Mouse (Mus musculus) liver, embryonic 16.5 days (tissue): ENCODE results near the gene Olfr679. TPM values are rescaled to one million over a fixed set of nuclear protein-coding genes. Genes with fewer than 3 reads are reported as not detected.
"Not testable (repeated sequence)": the region's sequence is repeated elsewhere in the genome, so short reads cannot be mapped to it uniquely, and the experiment has no call there.

ENCODE experiments used
- ATAC-seq: fragments of 200-750 bp; cut with Nextera tagmentation; 2 replicates; pipeline ENCODE4 v1.8.0; 2017; ENCODE audit warnings: low read depth, mild to moderate bottlenecking, moderate number of reproducible peaks, moderate library complexity
- H3K27ac ChIP-seq: fragments of 300-500 bp; sonication (generic); 2 replicates; pipeline ENCODE4 v1.5.1; 2014; ENCODE audit warnings: mild to moderate bottlenecking, low read length
- H3K27me3 ChIP-seq: fragments of 300-500 bp; sonication (generic); 2 replicates; pipeline ENCODE4 v1.6.1; 2014; ENCODE audit warnings: low read depth, low read length, mixed read lengths; ENCODE audit not compliant: control insufficient read depth, insufficient read depth
- H3K36me3 ChIP-seq: fragments of 300-500 bp; sonication (generic); 2 replicates; pipeline ENCODE4 v1.6.1; 2014; ENCODE audit warnings: mild to moderate bottlenecking; ENCODE audit not compliant: control insufficient read depth, insufficient read depth
- H3K4me1 ChIP-seq: fragments of 300-500 bp; sonication (generic); 2 replicates; pipeline ENCODE4 v1.6.1; 2014; ENCODE audit warnings: low read depth, low read length, mixed read lengths; ENCODE audit not compliant: control insufficient read depth
- H3K4me2 ChIP-seq: fragments of 300-500 bp; sonication (generic); 2 replicates; pipeline ENCODE4 v1.6.1; 2014; ENCODE audit warnings: low read depth, low read length, mixed read lengths
- H3K4me3 ChIP-seq: fragments of 300-500 bp; sonication (generic); 2 replicates; pipeline ENCODE4 v1.5.1; 2014; ENCODE audit warnings: low read depth, mild to moderate bottlenecking, low read length
- H3K9ac ChIP-seq: fragments of 300-500 bp; sonication (generic); 2 replicates; pipeline ENCODE4 v1.6.1; 2014; ENCODE audit warnings: low read depth, low read length
- H3K9me3 ChIP-seq: fragments of 300-500 bp; sonication (generic); replicated peaks from 2 replicates; pipeline ENCODE4 v1.6.1; 2016; ENCODE audit warnings: low read length; ENCODE audit not compliant: control insufficient read depth
- WGBS: fragments of 180-500 bp; shearing (Covaris S2); extraction: QIAGEN DNeasy Blood & Tissue Kit; methylation state at CpG from one replicate; pipeline ENCODE4 v1.1.7; 2014; ENCODE audit not compliant: insufficient replicate concordance; 5-methylcytosine and 5-hydroxymethylcytosine counted together
- polyA plus RNA-seq: library from polyadenylated mRNA; unstranded; fragments of >200 nt; fragmentation: Nextera tagmentation; extraction: Ambion mirVana; gene quantifications from 2 replicates; pipeline ENCODE4 v1.2.1, GENCODE M21; 2015

The Olfr679 gene
- polyA plus RNA-seq = not detected in 2 replicates

GRCm38 (mm10) chr7:105080905-105081304, at the start of gene Olfr679:
TSS of gene Olfr679 (plus strand) at chr7:105081205.
- Histone ChIP-seq H3K27me3 (no peaks in the 10 kb centered on the region), H3K4me2 (no peak within 1 kb of the TSS), H3K4me3 (no peak within 1 kb of the TSS), H3K27ac (no peak within 1 kb of the TSS), H3K36me3 (no peaks in the 10 kb centered on the region), H3K9me3 (no peaks in the 10 kb centered on the region), H3K9ac (no peak within 1 kb of the TSS), H3K4me1 (no peaks in the 10 kb centered on the region)
- ATAC-seq = no peak
- 19% methylated on average over 1 of the region's 1 CpGs for WGBS

DNA sequence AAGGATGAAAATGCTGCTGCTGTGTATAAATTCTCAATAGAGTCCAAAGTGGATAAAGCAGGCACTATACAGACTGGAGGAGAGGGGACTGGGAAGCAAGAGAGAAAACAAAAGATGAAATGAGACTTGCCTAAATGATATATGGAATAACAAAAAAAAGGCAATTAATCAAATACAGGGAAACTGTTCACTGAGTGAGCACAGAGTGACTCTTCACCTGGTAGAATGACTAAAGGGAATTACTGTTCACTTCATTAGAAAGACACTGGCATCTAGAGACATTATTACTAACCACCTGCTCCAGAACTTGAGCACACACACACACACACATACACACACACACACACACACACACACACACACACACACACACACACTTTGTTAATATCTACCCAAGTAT, 48.6 kb upstream of the Olfr679 start, which contains the start of gene Olfr676:
Gene Olfr676, plus strand, starts transcription at position 301 of the 400 bp plus-strand sequence.
- ATAC-seq = no peak
- Histone ChIP-seq H3K27me3 (no peaks in the 10 kb centered on the region), H3K4me3 (no peak within 1 kb of the TSS), H3K36me3 (no peaks in the 10 kb centered on the region), H3K27ac (no peak within 1 kb of the TSS), H3K9ac (no peak within 1 kb of the TSS), H3K4me2 (no peak within 1 kb of the TSS), H3K9me3 (no peaks in the 10 kb centered on the region), H3K4me1 (no peaks in the 10 kb centered on the region)

- not testable (repeated sequence) for H3K36me3 ChIP-seq, H3K9ac ChIP-seq, ATAC-seq, H3K27me3 ChIP-seq, H3K4me3 ChIP-seq, H3K4me1 ChIP-seq, H3K27ac ChIP-seq, H3K9me3 ChIP-seq, H3K4me2 ChIP-seq
- 38% methylated on average over 5 of the region's 5 CpGs for WGBS
These were observed 47.2 kb upstream of the Olfr679 start for GRCm38 (mm10) chr7:105033836-105034235.

- Histone ChIP-seq H3K4me3 (no peak overlapping the region), H3K4me2 (no peak overlapping the region), H3K27me3 (no peaks in the 10 kb centered on the region), H3K4me1 (no peaks in the 10 kb centered on the region), H3K9me3 (no peaks in the 10 kb centered on the region), H3K9ac (no peak overlapping the region), H3K36me3 (no peaks in the 10 kb centered on the region), H3K27ac (no peak overlapping the region)
- no peak for ATAC-seq
These were observed 22.1 kb upstream of the Olfr679 start for GRCm38 (mm10) chr7:105058951-105059350.

DNA sequence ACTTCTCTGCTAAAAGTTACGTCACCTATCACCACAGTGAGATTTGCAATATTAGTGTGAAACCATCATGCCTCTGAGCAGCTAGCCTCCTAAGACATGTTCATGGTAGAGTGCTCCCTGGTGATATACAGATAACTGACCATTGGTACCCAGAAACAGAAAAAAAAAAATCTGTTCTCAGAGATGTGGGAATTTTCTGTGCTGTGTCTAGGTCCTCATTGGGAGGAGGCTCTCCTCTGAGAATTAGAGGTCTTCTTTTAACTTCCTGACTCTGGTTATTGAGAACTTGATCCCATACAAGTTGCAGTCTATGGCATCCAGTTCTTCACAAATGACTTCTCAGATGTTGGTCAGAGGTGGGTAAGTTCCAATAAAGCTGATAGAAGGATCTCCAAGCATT, 16.8 kb upstream of the Olfr679 start, which contains the start of gene Olfr678:
Gene Olfr678, plus strand, starts transcription at position 301 of the 400 bp plus-strand sequence.
- Histone ChIP-seq H3K27me3 (no peaks in the 10 kb centered on the region), H3K9me3 (no peaks in the 10 kb centered on the region), H3K4me3 (no peak within 1 kb of the TSS), H3K36me3 (no peaks in the 10 kb centered on the region), H3K9ac (no peak within 1 kb of the TSS), H3K27ac (no peak within 1 kb of the TSS), H3K4me2 (no peak within 1 kb of the TSS), H3K4me1 (no peaks in the 10 kb centered on the region)
- 76% methylated on average over 1 of the region's 1 CpGs for WGBS
- ATAC-seq = no peak

DNA sequence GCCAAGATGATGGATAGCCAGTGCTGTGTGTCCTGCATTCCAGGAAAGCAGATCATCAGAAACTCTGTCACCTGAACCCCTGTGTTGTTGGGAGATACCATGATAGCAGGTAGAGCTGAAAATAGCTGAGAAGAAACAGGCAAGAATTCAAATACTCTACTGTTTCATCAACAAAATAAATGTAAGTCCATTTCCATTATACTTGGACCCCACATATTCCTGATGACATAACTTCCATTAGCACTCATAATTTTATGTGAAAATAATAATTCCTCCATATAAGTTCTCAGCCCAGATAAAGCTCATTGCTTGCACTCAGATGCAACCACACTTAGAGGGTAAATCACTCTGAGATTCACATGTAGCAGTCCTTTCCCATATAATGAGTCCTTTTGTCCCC, 11.7 kb downstream of the Olfr679 start, which contains the start of gene Olfr680-ps1:
Gene Olfr680-ps1, minus strand, starts transcription at position 101 of the 400 bp plus-strand sequence.
- not testable (repeated sequence) for ATAC-seq, H3K27me3 ChIP-seq, H3K4me2 ChIP-seq, H3K4me3 ChIP-seq, H3K36me3 ChIP-seq, H3K27ac ChIP-seq, H3K4me1 ChIP-seq, H3K9me3 ChIP-seq, H3K9ac ChIP-seq

GRCm38 (mm10) chr7:105116536-105116935, 35.5 kb downstream of the Olfr679 start, which contains the start of gene Olfr681:
TSS of gene Olfr681 (plus strand) at chr7:105116836.
- H3K9me3 ChIP-seq = no peaks in the 10 kb centered on the region
- H3K4me1 ChIP-seq = no peaks in the 10 kb centered on the region
- no peak within 1 kb of the TSS for H3K9ac ChIP-seq
- no peak within 1 kb of the TSS for H3K4me3 ChIP-seq
- H3K36me3 ChIP-seq = no peaks in the 10 kb centered on the region
- no peak within 1 kb of the TSS for H3K4me2 ChIP-seq
- no peak within 1 kb of the TSS for H3K27ac ChIP-seq
- H3K27me3 ChIP-seq = no peaks in the 10 kb centered on the region
- ATAC-seq = no peak

Other genes with a start within 250 kb of the Olfr679 start
- gene Usp17lb, start 238.6 kb upstream of the Olfr679 start, polyA plus RNA-seq = not detected in 2 replicates
- not detected in 2 replicates for gene Usp17la, start 224.2 kb upstream of the Olfr679 start, polyA plus RNA-seq
- gene Olfr665, start 203.2 kb upstream of the Olfr679 start, polyA plus RNA-seq = not detected in 2 replicates
- 0.05 TPM in 1 of 2 replicates, not detected in the other for gene Olfr666, start 185.3 kb upstream of the Olfr679 start, polyA plus RNA-seq
- not detected in 2 replicates for gene Olfr667, start 159.7 kb upstream of the Olfr679 start, polyA plus RNA-seq
- not detected in 2 replicates for gene Olfr668, start 153.1 kb upstream of the Olfr679 start, polyA plus RNA-seq
- not detected in 2 replicates for gene Olfr669, start 147.0 kb upstream of the Olfr679 start, polyA plus RNA-seq
- gene Olfr670, start 118.6 kb upstream of the Olfr679 start, polyA plus RNA-seq = not detected in 2 replicates
- not detected in 2 replicates for gene Olfr671, start 102.1 kb upstream of the Olfr679 start, polyA plus RNA-seq
- gene Olfr672, start 79.2 kb upstream of the Olfr679 start, polyA plus RNA-seq = not detected in 2 replicates
- gene Olfr675, start 52.7 kb upstream of the Olfr679 start, polyA plus RNA-seq = not detected in 2 replicates
- gene Olfr676, start 48.5 kb upstream of the Olfr679 start, polyA plus RNA-seq = not detected in 2 replicates
- not detected in 2 replicates for gene Olfr677, start 29.8 kb upstream of the Olfr679 start, polyA plus RNA-seq
- gene Olfr678, start 16.7 kb upstream of the Olfr679 start, polyA plus RNA-seq = not detected in 2 replicates
- not detected in 2 replicates for gene Olfr680-ps1, start 11.6 kb downstream of the Olfr679 start, polyA plus RNA-seq
- not detected in 2 replicates for gene Olfr681, start 35.6 kb downstream of the Olfr679 start, polyA plus RNA-seq
- not detected in 2 replicates for gene Olfr683, start 65.8 kb downstream of the Olfr679 start, polyA plus RNA-seq
- not detected in 2 replicates for gene Olfr684, start 82.4 kb downstream of the Olfr679 start, polyA plus RNA-seq
- not detected in 2 replicates for gene Olfr685, start 104.8 kb downstream of the Olfr679 start, polyA plus RNA-seq
- not detected in 2 replicates for gene Olfr686, start 126.3 kb downstream of the Olfr679 start, polyA plus RNA-seq
- not detected in 2 replicates for gene Olfr688, start 206.9 kb downstream of the Olfr679 start, polyA plus RNA-seq
- gene Olfr689, start 230.0 kb downstream of the Olfr679 start, polyA plus RNA-seq = not detected in 2 replicates